Mouse (Mus musculus): ENCODE data around the gene Ston1. TPM values are rescaled to one million over a fixed set of nuclear protein-coding genes. Genes with fewer than 3 reads are reported as not detected.

Gene Ston1
- polyA plus RNA-seq, 1 experiment: 34.6 TPM

GRCm38 (mm10) chr17:88598570-88599368, 1.3 kb downstream of the Ston1 start:
- TF ChIP-seq MAX (IDR thresholded peaks at IDR 0.05) (no peak), USF1 (IDR thresholded peaks at IDR 0.05; ENCODE audit: low read depth) (no peak), FOSL1 (IDR thresholded peaks at IDR 0.05; ENCODE audit: insufficient read depth, low read length, poor library complexity, severe bottlenecking) (no peak), MYOD1 (IDR thresholded peaks at IDR 0.05; ENCODE audit: control insufficient read depth, insufficient read length, low read depth) (no peak), MYOG (IDR thresholded peaks at IDR 0.05; ENCODE audit: control insufficient read depth, extremely low read depth, insufficient read length) (no peak)
- no peak overlapping the region for H3K4me3 ChIP-seq (ENCODE audit: insufficient read depth, poor library complexity, severe bottlenecking)

GRCm38 (mm10) chr17:88600492-88601026, 3.1 kb downstream of the Ston1 start:
- no peak for TF ChIP-seq MYOD1 (IDR thresholded peaks at IDR 0.05; ENCODE audit: control insufficient read depth, insufficient read length, low read depth)

More at GRCm38 (mm10) chr17:88598570-88599368, 1.3 kb downstream of the Ston1 start:
- Histone ChIP-seq H3K79me2 (ENCODE audit: control insufficient read depth, insufficient read depth) (peaks cover 40% of the 10 kb centered on the region), H3K27me3 (ENCODE audit: control insufficient read depth, insufficient read depth, insufficient read length) (no peaks in the 10 kb centered on the region), H3ac (ENCODE audit: control insufficient read depth, insufficient read length, low read depth) (peak overlapping the region; percentile 48), H3K79me3 (ENCODE audit: low read depth) (peaks cover 13% of the 10 kb centered on the region), H3K36me3 (ENCODE audit: control insufficient read depth, insufficient read depth) (no peaks in the 10 kb centered on the region)

GRCm38 (mm10) chr17:88603943-88604342, 6.5 kb downstream of the Ston1 start:
- TF ChIP-seq CEBPB (IDR thresholded peaks at IDR 0.05; ENCODE audit: low read depth) (no peak), USF1 (IDR thresholded peaks at IDR 0.05; ENCODE audit: low read depth) (no peak)
- peaks cover 5% of the 10 kb centered on the region for H3K36me3 ChIP-seq (ENCODE audit: control insufficient read depth, insufficient read depth)
- H3K79me2 ChIP-seq (ENCODE audit: control insufficient read depth, insufficient read depth): peaks cover 66% of the 10 kb centered on the region
- peaks cover 28% of the 10 kb centered on the region for H3K79me3 ChIP-seq (ENCODE audit: low read depth)
- no peak overlapping the region for H3ac ChIP-seq (ENCODE audit: control insufficient read depth, insufficient read length, low read depth)
- no peak overlapping the region for H3K4me3 ChIP-seq (ENCODE audit: insufficient read depth, poor library complexity, severe bottlenecking)
- no peaks in the 10 kb centered on the region for H3K27me3 ChIP-seq (ENCODE audit: control insufficient read depth, insufficient read depth, insufficient read length)

More at GRCm38 (mm10) chr17:88600492-88601026, 3.1 kb downstream of the Ston1 start:
- Histone ChIP-seq H3K36me3 (ENCODE audit: control insufficient read depth, insufficient read depth) (peaks cover 5% of the 10 kb centered on the region), H3ac (ENCODE audit: control insufficient read depth, insufficient read length, low read depth) (no peak overlapping the region), H3K4me3 (ENCODE audit: insufficient read depth, poor library complexity, severe bottlenecking) (no peak overlapping the region), H3K27me3 (ENCODE audit: control insufficient read depth, insufficient read depth, insufficient read length) (no peaks in the 10 kb centered on the region), H3K79me2 (ENCODE audit: control insufficient read depth, insufficient read depth) (peaks cover 57% of the 10 kb centered on the region), H3K79me3 (ENCODE audit: low read depth) (peaks cover 22% of the 10 kb centered on the region)

- peaks cover 66% of the 10 kb centered on the region for H3K79me2 ChIP-seq (ENCODE audit: control insufficient read depth, insufficient read depth)
- TF ChIP-seq MYOG (IDR thresholded peaks at IDR 0.05; ENCODE audit: control insufficient read depth, extremely low read depth, insufficient read length) (no peak), MAX (IDR thresholded peaks at IDR 0.05) (no peak), CEBPB (IDR thresholded peaks at IDR 0.05; ENCODE audit: low read depth) (no peak)
- peaks cover 11% of the 10 kb centered on the region for H3K36me3 ChIP-seq (ENCODE audit: control insufficient read depth, insufficient read depth)
- no peak overlapping the region for H3K4me3 ChIP-seq (ENCODE audit: insufficient read depth, poor library complexity, severe bottlenecking)
- no peak overlapping the region for H3ac ChIP-seq (ENCODE audit: control insufficient read depth, insufficient read length, low read depth)
- H3K27me3 ChIP-seq (ENCODE audit: control insufficient read depth, insufficient read depth, insufficient read length): no peaks in the 10 kb centered on the region
- peaks cover 26% of the 10 kb centered on the region for H3K79me3 ChIP-seq (ENCODE audit: low read depth)
Measured at GRCm38 (mm10) chr17:88606056-88606455, 8.6 kb downstream of the Ston1 start.

GRCm38 (mm10) chr17:88609361-88609760, 11.9 kb downstream of the Ston1 start:
- Histone ChIP-seq H3K36me3 (ENCODE audit: control insufficient read depth, insufficient read depth) (peaks cover 11% of the 10 kb centered on the region), H3K4me3 (ENCODE audit: insufficient read depth, poor library complexity, severe bottlenecking) (no peak overlapping the region)
- TF ChIP-seq CTCF (IDR thresholded peaks at IDR 0.05; ENCODE audit: control insufficient read depth, insufficient read depth, insufficient read length) (no peak), CEBPB (IDR thresholded peaks at IDR 0.05; ENCODE audit: low read depth) (no peak), MYOG (IDR thresholded peaks at IDR 0.05; ENCODE audit: control insufficient read depth, extremely low read depth, insufficient read length) (no peak), USF1 (IDR thresholded peaks at IDR 0.05; ENCODE audit: low read depth) (no peak), MYOD1 (IDR thresholded peaks at IDR 0.05; ENCODE audit: control insufficient read depth, insufficient read length, low read depth) (no peak), MAX (IDR thresholded peaks at IDR 0.05) (no peak), FOSL1 (IDR thresholded peaks at IDR 0.05; ENCODE audit: insufficient read depth, low read length, poor library complexity, severe bottlenecking) (no peak)

GRCm38 (mm10) chr17:88611057-88611456, 13.6 kb downstream of the Ston1 start:
- no peak overlapping the region for H3ac ChIP-seq (ENCODE audit: control insufficient read depth, insufficient read length, low read depth)

More at GRCm38 (mm10) chr17:88609361-88609760, 11.9 kb downstream of the Ston1 start:
- Histone ChIP-seq H3K79me2 (ENCODE audit: control insufficient read depth, insufficient read depth) (peaks cover 83% of the 10 kb centered on the region), H3ac (ENCODE audit: control insufficient read depth, insufficient read length, low read depth) (no peak overlapping the region), H3K27me3 (ENCODE audit: control insufficient read depth, insufficient read depth, insufficient read length) (no peaks in the 10 kb centered on the region), H3K79me3 (ENCODE audit: low read depth) (peaks cover 27% of the 10 kb centered on the region)

More at GRCm38 (mm10) chr17:88611057-88611456, 13.6 kb downstream of the Ston1 start:
- peaks cover 10% of the 10 kb centered on the region for H3K36me3 ChIP-seq (ENCODE audit: control insufficient read depth, insufficient read depth)
- TF ChIP-seq MYOG (IDR thresholded peaks at IDR 0.05; ENCODE audit: control insufficient read depth, extremely low read depth, insufficient read length): no peak
- no peak for TF ChIP-seq USF1 (IDR thresholded peaks at IDR 0.05; ENCODE audit: low read depth)
- no peak for TF ChIP-seq MAX (IDR thresholded peaks at IDR 0.05)
- TF ChIP-seq MYOD1 (IDR thresholded peaks at IDR 0.05; ENCODE audit: control insufficient read depth, insufficient read length, low read depth): no peak
- TF ChIP-seq CTCF (IDR thresholded peaks at IDR 0.05; ENCODE audit: control insufficient read depth, insufficient read depth, insufficient read length): no peak
- TF ChIP-seq FOSL1 (IDR thresholded peaks at IDR 0.05; ENCODE audit: insufficient read depth, low read length, poor library complexity, severe bottlenecking): no peak
- no peak for TF ChIP-seq CEBPB (IDR thresholded peaks at IDR 0.05; ENCODE audit: low read depth)
- peaks cover 23% of the 10 kb centered on the region for H3K79me3 ChIP-seq (ENCODE audit: low read depth)
- H3K4me3 ChIP-seq (ENCODE audit: insufficient read depth, poor library complexity, severe bottlenecking): no peak overlapping the region
- H3K27me3 ChIP-seq (ENCODE audit: control insufficient read depth, insufficient read depth, insufficient read length): no peaks in the 10 kb centered on the region
- H3K79me2 ChIP-seq (ENCODE audit: control insufficient read depth, insufficient read depth): peaks cover 79% of the 10 kb centered on the region

Measured in C2C12 (cell line).